Mouse (Mus musculus) midbrain, embryonic 13.5 days (tissue): ENCODE results near the gene 1700016C15Rik. TPM values are rescaled to one million over a fixed set of nuclear protein-coding genes. Genes with fewer than 3 reads are reported as not detected.

Experiments
- ATAC-seq: fragments of 200-750 bp; cut with Nextera tagmentation; 2 replicates; pipeline ENCODE4 v1.8.0; 2017; ENCODE audit warnings: mild to moderate bottlenecking, moderate TSS enrichment, moderate library complexity
- H3K27ac ChIP-seq: fragments of 300-500 bp; sonication (generic); 2 replicates; pipeline ENCODE4 v1.5.1; 2015; ENCODE audit warnings: inconsistent platforms, mild to moderate bottlenecking, moderate library complexity
- H3K27me3 ChIP-seq: fragments of 300-500 bp; sonication (generic); 2 replicates; pipeline ENCODE4 v1.6.1; 2015; ENCODE audit warnings: mild to moderate bottlenecking, inconsistent platforms
- H3K36me3 ChIP-seq: fragments of 300-500 bp; sonication (generic); 2 replicates; pipeline ENCODE4 v1.6.1; 2015; ENCODE audit warnings: mild to moderate bottlenecking, inconsistent platforms
- H3K4me1 ChIP-seq: fragments of 300-500 bp; sonication (generic); replicated peaks from 2 replicates; pipeline ENCODE4 v1.6.1; 2015; ENCODE audit warnings: inconsistent platforms
- H3K4me2 ChIP-seq: fragments of 300-500 bp; sonication (generic); replicated peaks from 2 replicates; pipeline ENCODE4 v1.6.1; 2015; ENCODE audit warnings: moderate library complexity, mild to moderate bottlenecking, inconsistent platforms
- H3K4me3 ChIP-seq: fragments of 300-500 bp; sonication (generic); replicated peaks from 2 replicates; pipeline ENCODE4 v1.5.1; 2015; ENCODE audit warnings: mild to moderate bottlenecking, inconsistent platforms
- H3K9ac ChIP-seq: fragments of 300-500 bp; sonication (generic); replicated peaks from 2 replicates; pipeline ENCODE4 v1.6.1; 2015; ENCODE audit warnings: mild to moderate bottlenecking, inconsistent platforms
- H3K9me3 ChIP-seq: fragments of 300-500 bp; sonication (generic); 2 replicates; pipeline ENCODE4 v1.6.1; 2016; ENCODE audit warnings: mild to moderate bottlenecking, inconsistent platforms
- WGBS: fragments of 180-500 bp; shearing (Covaris S2); methylation state at CpG from one replicate; pipeline ENCODE4 v1.1.7; 2015; 5-methylcytosine and 5-hydroxymethylcytosine counted together
- polyA plus RNA-seq: library from polyadenylated mRNA; unstranded; fragments of >200 nt; fragmentation: Nextera tagmentation; extraction: Ambion mirVana; gene quantifications from 2 replicates; pipeline ENCODE4 v1.2.1, GENCODE M21; 2015

The 1700016C15Rik gene
- polyA plus RNA-seq, 1 experiment from 2014 or later: not detected

DNA sequence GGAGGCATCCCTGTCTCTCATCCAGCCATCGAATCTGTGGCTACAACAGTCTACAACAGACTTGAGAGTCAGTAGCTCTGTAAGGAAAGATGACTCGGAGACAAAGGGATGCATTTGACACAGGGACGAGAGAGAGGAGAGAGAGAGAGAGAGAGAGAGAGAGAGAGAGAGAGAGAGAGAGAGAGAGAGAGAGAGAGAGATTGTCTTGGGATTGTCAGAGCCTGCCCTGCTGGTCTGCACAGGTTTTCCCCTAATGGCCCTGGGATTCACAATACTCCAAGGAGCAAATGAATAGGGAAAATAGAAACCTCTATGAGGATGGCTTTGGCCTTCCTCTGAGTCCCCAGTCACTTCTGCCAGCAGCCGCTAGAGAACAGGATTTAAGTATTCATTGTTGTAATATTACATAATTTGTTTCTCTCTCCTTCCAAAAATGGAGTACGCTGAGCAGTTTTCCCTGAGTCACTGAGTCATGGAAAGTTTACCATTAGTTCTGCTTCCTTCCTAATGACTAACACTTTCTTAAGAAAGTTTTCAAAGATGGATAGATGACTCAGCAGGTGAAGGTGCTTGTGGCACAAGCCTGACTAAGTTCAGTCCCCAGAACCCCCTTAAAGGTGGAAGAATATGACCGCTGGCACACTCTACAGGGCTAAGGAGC, 26.3 kb upstream of the 1700016C15Rik start:
- no peaks in the 10 kb centered on the region for H3K36me3 ChIP-seq
- H3K9me3 ChIP-seq: no peaks in the 10 kb centered on the region
- 44% methylated on average over 6 of the region's 6 CpGs for WGBS
- H3K27ac ChIP-seq: no peak overlapping the region
- peak overlapping the region; percentile 82 for H3K4me2 ChIP-seq
- ATAC-seq: 0 out of 2 replicates have a peak, but pooled peaks have one; percentile 34
- peaks cover 6% of the 10 kb centered on the region; the same call in 1 of the 2 replicates for H3K27me3 ChIP-seq
- peak overlapping the region; percentile 42 for H3K4me3 ChIP-seq
- H3K4me1 ChIP-seq: peaks cover 8% of the 10 kb centered on the region
- peak overlapping the region; percentile 62; the same call in 1 of the 2 replicates for H3K9ac ChIP-seq

DNA sequence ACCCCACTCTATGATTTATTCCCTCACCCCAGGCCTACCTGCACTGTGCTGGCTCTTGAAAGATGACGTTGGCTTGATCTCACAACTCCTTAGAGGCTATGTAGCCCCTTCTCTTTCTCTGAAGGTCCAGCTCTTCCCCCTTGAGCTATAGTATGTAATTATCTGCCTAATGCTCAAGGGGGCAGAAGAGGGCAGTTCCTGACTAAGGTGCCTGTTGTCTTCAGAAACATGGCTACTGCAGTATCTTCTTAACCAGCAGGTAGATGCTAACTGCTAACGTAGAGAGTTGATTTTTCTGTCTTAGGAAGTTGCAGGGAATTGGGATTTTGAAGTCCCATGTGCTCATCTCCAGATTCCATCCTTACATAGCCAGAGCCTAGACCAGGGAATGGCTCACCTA, 24.4 kb upstream of the 1700016C15Rik start:
- H3K27me3 ChIP-seq: peaks cover 6% of the 10 kb centered on the region; the same call in 1 of the 2 replicates
- no peak overlapping the region for H3K9ac ChIP-seq
- no peak overlapping the region for H3K27ac ChIP-seq
- peaks cover 8% of the 10 kb centered on the region for H3K4me1 ChIP-seq
- H3K4me2 ChIP-seq: no peak overlapping the region
- WGBS: 44% methylated on average over 2 of the region's 2 CpGs
- no peaks in the 10 kb centered on the region for H3K36me3 ChIP-seq
- H3K9me3 ChIP-seq: peaks cover 6% of the 10 kb centered on the region
- ATAC-seq: no peak
- H3K4me3 ChIP-seq: no peak overlapping the region

DNA sequence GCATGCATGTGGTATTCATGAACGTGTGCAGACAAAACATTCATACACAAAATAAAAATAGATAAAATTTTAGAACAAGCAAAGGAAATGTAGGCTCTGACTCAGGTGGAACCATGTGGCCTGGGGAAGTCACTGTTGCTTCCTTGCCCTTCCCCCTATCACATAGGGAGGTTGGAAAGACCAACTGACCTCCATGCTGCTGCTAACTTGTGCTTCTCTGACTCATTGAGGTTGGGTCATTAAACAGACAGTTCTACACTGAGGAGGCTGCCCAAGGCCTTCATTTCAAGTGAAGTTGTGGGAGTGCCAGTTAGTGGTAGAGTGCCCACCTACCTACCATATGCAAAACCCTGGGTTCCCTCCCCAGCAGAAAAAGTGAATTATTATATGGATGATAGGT, 22.0 kb upstream of the 1700016C15Rik start:
- Histone ChIP-seq H3K4me1 (peaks cover 1% of the 10 kb centered on the region), H3K9me3 (peaks cover 6% of the 10 kb centered on the region), H3K9ac (no peak overlapping the region), H3K27me3 (no peaks in the 10 kb centered on the region), H3K4me3 (no peak overlapping the region), H3K36me3 (no peaks in the 10 kb centered on the region), H3K27ac (no peak overlapping the region), H3K4me2 (no peak overlapping the region)
- WGBS: 92% methylated on average over 1 of the region's 1 CpGs
- ATAC-seq: no peak

DNA sequence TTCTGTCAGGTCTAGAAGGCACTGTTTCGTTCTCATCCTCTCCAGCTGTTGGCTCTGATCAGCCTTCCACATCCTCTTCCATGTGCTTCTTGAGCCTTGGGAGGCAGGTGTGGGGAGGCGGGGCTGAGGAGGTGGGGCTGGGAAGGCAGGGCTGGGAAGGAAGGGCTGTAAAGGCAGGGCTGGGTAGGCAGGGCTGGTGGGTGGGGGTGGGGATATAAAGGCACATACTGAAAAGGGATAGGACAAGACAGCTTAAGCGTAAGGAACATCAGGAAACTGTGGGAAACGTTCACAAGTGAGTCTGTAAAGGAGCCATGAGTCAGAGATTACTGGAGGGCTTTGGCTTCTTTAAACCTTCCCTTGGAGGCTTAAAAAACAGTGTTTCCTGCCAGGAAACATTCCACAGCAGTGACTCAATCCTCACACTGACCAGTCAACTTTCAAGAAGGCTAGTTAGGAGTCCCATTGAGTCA, 21.0 kb upstream of the 1700016C15Rik start:
- 80% methylated on average over 4 of the region's 4 CpGs for WGBS

DNA sequence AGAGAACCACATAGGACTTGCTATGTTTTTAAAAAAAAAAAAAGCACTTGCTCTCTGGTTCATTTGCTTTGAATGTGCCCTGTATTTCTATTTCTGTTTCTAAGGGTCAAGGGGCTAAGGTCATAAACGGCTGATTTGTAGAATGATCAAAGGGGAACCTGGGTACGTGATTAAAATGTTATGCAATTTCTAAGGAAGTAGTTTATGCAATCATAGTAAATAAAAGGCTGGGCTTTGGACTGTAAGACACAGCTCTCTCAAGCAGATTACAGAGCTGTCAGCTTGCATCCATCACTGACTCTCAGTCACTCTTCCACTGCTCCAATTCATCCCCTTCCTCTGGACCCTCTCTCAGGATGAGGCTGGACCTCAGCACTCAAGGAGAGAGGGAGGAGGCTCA, 18.6 kb upstream of the 1700016C15Rik start:
- H3K36me3 ChIP-seq: no peaks in the 10 kb centered on the region
- H3K9me3 ChIP-seq: peaks cover 6% of the 10 kb centered on the region
- 82% methylated on average over 2 of the region's 2 CpGs for WGBS
- ATAC-seq: no peak
- H3K27me3 ChIP-seq: no peaks in the 10 kb centered on the region
- no peaks in the 10 kb centered on the region for H3K4me1 ChIP-seq
- no peak overlapping the region for H3K4me3 ChIP-seq
- no peak overlapping the region for H3K27ac ChIP-seq
- H3K4me2 ChIP-seq: no peak overlapping the region
- no peak overlapping the region for H3K9ac ChIP-seq

More for the DNA sequence above, 21.0 kb upstream of the 1700016C15Rik start:
- Histone ChIP-seq H3K27ac (no peak overlapping the region), H3K27me3 (no peaks in the 10 kb centered on the region), H3K4me1 (no peaks in the 10 kb centered on the region), H3K9ac (no peak overlapping the region), H3K36me3 (no peaks in the 10 kb centered on the region), H3K4me3 (no peak overlapping the region), H3K9me3 (peaks cover 6% of the 10 kb centered on the region), H3K4me2 (no peak overlapping the region)
- ATAC-seq: no peak

DNA sequence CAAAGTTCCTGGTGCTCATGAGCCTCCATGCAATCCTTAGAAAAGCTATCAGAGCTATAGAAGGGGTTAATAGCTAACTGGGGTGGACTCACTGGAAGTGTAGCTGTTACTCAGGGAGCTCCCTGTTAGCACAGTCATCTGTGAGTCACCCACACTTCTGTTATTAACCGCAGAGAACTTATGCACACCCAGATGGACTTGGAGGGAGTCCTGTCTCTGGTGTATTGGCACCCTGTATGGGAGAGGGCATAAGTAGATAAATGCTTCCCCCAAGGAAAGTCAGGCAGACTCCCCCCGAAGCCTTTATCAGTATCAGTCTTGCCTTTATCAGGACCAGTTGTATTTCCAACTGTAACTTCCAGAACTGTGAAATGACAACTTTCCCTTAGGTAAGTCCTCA, 18.2 kb upstream of the 1700016C15Rik start:
- H3K4me1 ChIP-seq: no peaks in the 10 kb centered on the region
- no peak overlapping the region for H3K27ac ChIP-seq
- ATAC-seq: no peak
- H3K27me3 ChIP-seq: no peaks in the 10 kb centered on the region
- no peak overlapping the region for H3K9ac ChIP-seq
- no peak overlapping the region for H3K4me2 ChIP-seq
- H3K36me3 ChIP-seq: no peaks in the 10 kb centered on the region
- no peak overlapping the region for H3K4me3 ChIP-seq
- peaks cover 6% of the 10 kb centered on the region for H3K9me3 ChIP-seq
- 92% methylated on average over 2 of the region's 2 CpGs for WGBS

DNA sequence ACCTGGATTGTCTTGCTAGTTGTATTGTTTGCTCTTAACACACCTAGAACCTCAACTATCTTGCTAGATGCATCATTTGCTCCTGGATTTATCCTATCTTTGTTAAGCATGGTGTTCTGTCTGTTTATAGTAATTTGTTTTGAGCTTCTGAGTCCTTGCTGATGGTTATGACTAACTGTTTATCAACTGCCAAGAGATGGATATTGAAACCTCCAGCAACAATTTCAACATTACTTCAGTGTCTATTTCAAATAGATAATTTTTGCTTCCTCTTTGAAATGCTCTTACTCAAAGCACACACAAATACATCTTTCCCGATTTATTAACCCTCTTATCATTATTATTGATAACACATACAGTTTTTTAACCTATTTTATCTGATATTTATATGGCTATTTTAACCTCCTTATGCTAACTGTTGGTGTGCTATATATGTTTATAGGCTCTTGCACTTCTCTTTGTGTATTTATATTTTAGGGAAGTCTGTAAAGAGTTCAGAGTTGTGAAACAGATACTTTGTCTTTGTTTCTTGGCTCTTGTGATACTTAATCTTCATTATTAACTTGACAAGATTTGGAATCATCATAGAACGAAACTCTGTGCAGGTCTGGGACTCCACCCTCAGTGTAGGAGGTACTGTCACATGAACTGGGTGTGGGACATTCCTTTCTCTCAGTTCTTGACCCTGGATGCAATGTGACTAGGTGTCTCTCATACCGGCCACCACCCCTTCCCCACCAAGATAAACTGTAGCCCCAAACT, 15.8 kb upstream of the 1700016C15Rik start:
- 89% methylated on average over 3 of the region's 3 CpGs for WGBS
- no peak for ATAC-seq
- Histone ChIP-seq H3K9me3 (peaks cover 6% of the 10 kb centered on the region), H3K9ac (no peak overlapping the region), H3K4me3 (no peak overlapping the region), H3K4me1 (peaks cover 3% of the 10 kb centered on the region), H3K4me2 (no peak overlapping the region), H3K36me3 (no peaks in the 10 kb centered on the region), H3K27me3 (no peaks in the 10 kb centered on the region), H3K27ac (no peak overlapping the region)

DNA sequence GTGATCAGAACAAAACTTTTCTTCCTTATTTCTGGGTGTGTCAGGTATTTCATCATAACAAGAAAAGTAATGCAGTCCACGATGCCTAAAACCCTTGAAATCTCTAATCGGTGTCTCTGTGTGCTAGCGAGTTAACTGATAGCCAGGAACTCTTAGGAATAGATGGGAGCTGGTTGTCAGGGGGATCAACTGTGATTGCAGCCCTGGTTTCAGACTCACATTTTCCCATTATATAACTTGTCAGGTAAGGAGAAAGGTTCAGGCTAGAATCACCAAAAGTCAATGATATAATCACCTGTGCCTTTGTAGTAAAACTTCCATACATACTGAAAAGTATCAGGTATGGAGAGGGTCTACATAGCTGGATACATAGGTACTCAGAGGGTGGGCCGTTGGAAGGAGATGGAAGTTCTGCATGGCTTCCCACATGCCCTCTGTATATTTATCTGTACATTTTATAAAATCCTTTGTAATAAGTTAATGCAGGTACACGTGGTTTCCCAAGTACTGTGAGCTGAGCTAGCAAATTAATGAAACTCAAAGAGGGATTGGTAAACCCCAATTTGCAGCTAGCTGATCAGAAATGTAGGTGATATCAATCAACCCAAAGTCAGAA, 15.1 kb upstream of the 1700016C15Rik start:
- no peaks in the 10 kb centered on the region for H3K36me3 ChIP-seq
- peaks cover 6% of the 10 kb centered on the region for H3K9me3 ChIP-seq
- WGBS: 92% methylated on average over 5 of the region's 5 CpGs
- H3K9ac ChIP-seq: no peak overlapping the region
- no peak for ATAC-seq
- H3K27me3 ChIP-seq: no peaks in the 10 kb centered on the region
- no peak overlapping the region for H3K4me3 ChIP-seq
- H3K4me1 ChIP-seq: peaks cover 3% of the 10 kb centered on the region
- H3K4me2 ChIP-seq: no peak overlapping the region
- no peak overlapping the region for H3K27ac ChIP-seq

DNA sequence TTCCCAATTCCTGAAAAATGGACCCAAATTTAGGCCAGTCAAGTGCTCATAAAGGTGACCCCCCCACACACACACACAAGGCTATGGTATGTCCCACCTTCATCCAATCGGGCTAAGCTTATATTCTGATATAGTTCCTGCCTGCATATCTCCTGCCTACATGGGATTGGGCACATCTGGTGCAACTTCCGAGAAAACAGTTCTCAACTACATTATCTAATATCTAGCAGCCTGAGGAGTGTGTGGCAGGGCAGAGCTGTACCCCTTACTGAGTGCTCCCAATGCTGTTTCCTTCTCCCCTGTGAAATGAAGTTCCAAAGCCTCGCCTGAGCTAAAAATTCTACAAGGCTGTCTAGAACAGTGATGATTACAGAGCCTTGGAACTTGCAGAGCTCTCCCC, 13.2 kb upstream of the 1700016C15Rik start:
- 87% methylated on average over 3 of the region's 3 CpGs for WGBS
- Histone ChIP-seq H3K36me3 (no peaks in the 10 kb centered on the region), H3K9me3 (no peaks in the 10 kb centered on the region), H3K4me1 (peaks cover 3% of the 10 kb centered on the region), H3K27ac (no peak overlapping the region), H3K4me3 (no peak overlapping the region), H3K9ac (no peak overlapping the region), H3K4me2 (no peak overlapping the region), H3K27me3 (no peaks in the 10 kb centered on the region)
- no peak for ATAC-seq

DNA sequence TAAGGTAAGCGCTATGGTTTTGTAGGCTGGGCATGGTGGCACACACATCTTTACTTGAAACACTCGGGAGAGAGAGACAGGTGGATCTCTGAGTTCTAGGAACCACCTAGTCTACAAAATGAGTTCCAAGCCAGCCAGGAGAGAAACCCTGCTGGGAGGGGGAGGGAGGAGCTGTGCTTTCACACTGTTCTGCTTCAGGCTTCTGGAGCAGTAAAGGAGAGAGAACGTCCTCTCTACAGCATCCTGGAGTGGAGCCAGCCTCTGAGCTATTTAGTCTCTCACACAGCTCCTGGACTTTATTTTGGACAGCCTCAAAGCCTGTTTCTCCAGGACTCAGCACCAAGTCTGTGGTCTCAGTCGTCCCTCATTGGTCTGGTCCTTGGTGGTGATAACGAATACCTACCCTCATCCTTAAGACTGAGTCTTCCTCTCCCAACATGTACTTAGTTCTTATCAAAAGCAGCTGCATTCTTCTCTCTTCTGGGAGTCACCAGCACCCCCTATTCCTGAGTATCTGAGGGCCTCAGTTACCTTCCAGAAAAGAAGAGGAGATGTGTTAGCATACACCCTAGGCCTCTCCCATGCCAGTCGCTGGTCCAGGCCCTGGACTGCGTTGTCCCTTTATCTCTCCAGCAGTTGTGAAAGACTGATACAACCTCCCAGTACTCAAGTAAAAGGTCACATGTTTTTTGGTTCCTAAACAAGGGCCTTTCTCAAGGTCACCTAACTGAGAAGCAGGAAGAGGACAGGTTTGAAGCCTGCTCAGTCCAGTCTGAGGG, 12.4 kb upstream of the 1700016C15Rik start:
- no peaks in the 10 kb centered on the region for H3K36me3 ChIP-seq
- H3K4me3 ChIP-seq: no peak overlapping the region
- no peak overlapping the region for H3K9ac ChIP-seq
- H3K27me3 ChIP-seq: no peaks in the 10 kb centered on the region
- H3K4me1 ChIP-seq: peaks cover 3% of the 10 kb centered on the region
- no peak overlapping the region for H3K4me2 ChIP-seq
- no peak overlapping the region for H3K27ac ChIP-seq
- WGBS: 85% methylated on average over 7 of the region's 7 CpGs
- H3K9me3 ChIP-seq: no peaks in the 10 kb centered on the region
- ATAC-seq: no peak

DNA sequence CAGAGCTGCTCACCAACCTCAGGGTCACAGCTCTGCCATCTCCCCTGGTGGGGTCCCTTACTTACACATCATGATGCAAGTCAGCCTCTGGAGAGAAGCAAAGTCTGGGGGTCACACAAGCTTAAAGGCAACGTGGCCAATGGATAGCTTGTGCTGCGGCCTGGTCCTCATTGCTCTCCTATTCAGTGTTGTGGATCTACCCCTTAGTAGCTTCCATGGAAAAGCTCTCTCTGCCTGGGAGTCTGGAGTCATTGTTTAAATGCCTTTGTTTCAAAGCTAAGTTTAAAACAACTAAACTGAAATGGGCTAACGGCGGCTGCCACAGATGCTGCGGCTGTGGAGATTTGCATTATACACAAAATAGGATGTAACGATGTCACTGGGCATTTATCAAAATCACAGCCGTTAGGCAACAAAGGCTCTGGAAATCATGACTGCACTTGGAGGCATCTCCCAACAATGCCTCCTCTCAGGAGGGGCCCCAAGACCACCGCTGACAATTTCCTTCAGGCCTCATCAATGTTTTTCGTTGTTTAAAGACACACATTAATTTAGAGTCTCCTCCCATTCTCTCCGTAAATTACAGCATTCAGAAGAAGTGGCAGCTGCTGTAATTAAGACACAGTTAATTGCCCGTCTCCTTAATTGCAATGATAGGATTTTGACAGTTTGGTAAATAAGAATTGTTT, 11.1 kb upstream of the 1700016C15Rik start:
- H3K36me3 ChIP-seq: no peaks in the 10 kb centered on the region
- H3K27ac ChIP-seq: no peak overlapping the region
- H3K9ac ChIP-seq: no peak overlapping the region
- ATAC-seq: peak; percentile 37; the same call in 1 of the 2 replicates
- H3K4me1 ChIP-seq: peaks cover 3% of the 10 kb centered on the region
- H3K9me3 ChIP-seq: no peaks in the 10 kb centered on the region
- H3K4me2 ChIP-seq: no peak overlapping the region
- no peak overlapping the region for H3K4me3 ChIP-seq
- WGBS: 57% methylated on average over 11 of the region's 11 CpGs
- H3K27me3 ChIP-seq: no peaks in the 10 kb centered on the region
